Mouse (Mus musculus): ENCODE measurements around the gene Egfr. TPM values are rescaled to one million over a fixed set of nuclear protein-coding genes. Genes with fewer than 3 reads are reported as not detected.

Egfr gene
- polyA plus RNA-seq, 1 experiment: 5.0 TPM

GRCm38 (mm10) chr11:16809161-16809967 is 57.4 kb downstream of the Egfr start:
- TF ChIP-seq CTCF (IDR thresholded peaks at IDR 0.05; ENCODE audit: borderline replicate concordance, extremely low read depth, insufficient read depth, insufficient read length) (no peak), POLR2A (IDR thresholded peaks at IDR 0.05; ENCODE audit: borderline replicate concordance, extremely low read depth, insufficient read depth, insufficient read length, poor library complexity, severe bottlenecking) (no peak)
- no peak for DNase-seq (ENCODE audit: low read depth)

GRCm38 (mm10) chr11:16810086-16810485 is 58.1 kb downstream of the Egfr start:
- TF ChIP-seq POLR2A (IDR thresholded peaks at IDR 0.05; ENCODE audit: borderline replicate concordance, extremely low read depth, insufficient read depth, insufficient read length, poor library complexity, severe bottlenecking): no peak
- no peak for TF ChIP-seq CTCF (IDR thresholded peaks at IDR 0.05; ENCODE audit: borderline replicate concordance, extremely low read depth, insufficient read depth, insufficient read length)
- DNase-seq (ENCODE audit: low read depth): no peak

GRCm38 (mm10) chr11:16813298-16813697 is 61.3 kb downstream of the Egfr start:
- TF ChIP-seq POLR2A (IDR thresholded peaks at IDR 0.05; ENCODE audit: borderline replicate concordance, extremely low read depth, insufficient read depth, insufficient read length, poor library complexity, severe bottlenecking) (no peak), CTCF (IDR thresholded peaks at IDR 0.05; ENCODE audit: borderline replicate concordance, extremely low read depth, insufficient read depth, insufficient read length) (no peak)
- no peak for DNase-seq (ENCODE audit: low read depth)

GRCm38 (mm10) chr11:16816414-16816813 is 64.4 kb downstream of the Egfr start:
- DNase-seq (ENCODE audit: low read depth): no peak
- TF ChIP-seq POLR2A (IDR thresholded peaks at IDR 0.05; ENCODE audit: borderline replicate concordance, extremely low read depth, insufficient read depth, insufficient read length, poor library complexity, severe bottlenecking): no peak
- no peak for TF ChIP-seq CTCF (IDR thresholded peaks at IDR 0.05; ENCODE audit: borderline replicate concordance, extremely low read depth, insufficient read depth, insufficient read length)

- TF ChIP-seq POLR2A (IDR thresholded peaks at IDR 0.05; ENCODE audit: borderline replicate concordance, extremely low read depth, insufficient read depth, insufficient read length, poor library complexity, severe bottlenecking): no peak
- TF ChIP-seq CTCF (IDR thresholded peaks at IDR 0.05; ENCODE audit: borderline replicate concordance, extremely low read depth, insufficient read depth, insufficient read length): no peak
- no peak for DNase-seq (ENCODE audit: low read depth)
Measured at GRCm38 (mm10) chr11:16817336-16818034, 65.5 kb downstream of the Egfr start.

- TF ChIP-seq CTCF (IDR thresholded peaks at IDR 0.05; ENCODE audit: borderline replicate concordance, extremely low read depth, insufficient read depth, insufficient read length): no peak
- no peak for TF ChIP-seq POLR2A (IDR thresholded peaks at IDR 0.05; ENCODE audit: borderline replicate concordance, extremely low read depth, insufficient read depth, insufficient read length, poor library complexity, severe bottlenecking)
- DNase-seq (ENCODE audit: low read depth): no peak
Measured at GRCm38 (mm10) chr11:16819424-16819823, 67.4 kb downstream of the Egfr start.

- DNase-seq (ENCODE audit: low read depth): no peak
- no peak for TF ChIP-seq POLR2A (IDR thresholded peaks at IDR 0.05; ENCODE audit: borderline replicate concordance, extremely low read depth, insufficient read depth, insufficient read length, poor library complexity, severe bottlenecking)
- no peak for TF ChIP-seq CTCF (IDR thresholded peaks at IDR 0.05; ENCODE audit: borderline replicate concordance, extremely low read depth, insufficient read depth, insufficient read length)
Measured at GRCm38 (mm10) chr11:16820138-16820537, 68.1 kb downstream of the Egfr start.

GRCm38 (mm10) chr11:16821668-16822254 is 69.8 kb downstream of the Egfr start:
- TF ChIP-seq POLR2A (IDR thresholded peaks at IDR 0.05; ENCODE audit: borderline replicate concordance, extremely low read depth, insufficient read depth, insufficient read length, poor library complexity, severe bottlenecking) (no peak), CTCF (IDR thresholded peaks at IDR 0.05; ENCODE audit: borderline replicate concordance, extremely low read depth, insufficient read depth, insufficient read length) (no peak)

GRCm38 (mm10) chr11:16823830-16824545 is 72.0 kb downstream of the Egfr start:
- TF ChIP-seq CTCF (IDR thresholded peaks at IDR 0.05; ENCODE audit: borderline replicate concordance, extremely low read depth, insufficient read depth, insufficient read length): no peak
- no peak for TF ChIP-seq POLR2A (IDR thresholded peaks at IDR 0.05; ENCODE audit: borderline replicate concordance, extremely low read depth, insufficient read depth, insufficient read length, poor library complexity, severe bottlenecking)
- peak; percentile 50 for DNase-seq (ENCODE audit: low read depth)

More at GRCm38 (mm10) chr11:16821668-16822254, 69.8 kb downstream of the Egfr start:
- no peak for DNase-seq (ENCODE audit: low read depth)

GRCm38 (mm10) chr11:16829468-16829867 is 77.5 kb downstream of the Egfr start:
- DNase-seq (ENCODE audit: low read depth): no peak
- TF ChIP-seq POLR2A (IDR thresholded peaks at IDR 0.05; ENCODE audit: borderline replicate concordance, extremely low read depth, insufficient read depth, insufficient read length, poor library complexity, severe bottlenecking) (no peak), CTCF (IDR thresholded peaks at IDR 0.05; ENCODE audit: borderline replicate concordance, extremely low read depth, insufficient read depth, insufficient read length) (no peak)
